Mouse (Mus musculus) liver, adult 2 months (tissue): Measurements from ENCODE around the gene Ciita.

Experiments
- CTCF ChIP-seq: fragments of 200-500 bp; IDR thresholded peaks from 2 replicates; pipeline ENCODE4 v1.5.1; 2011; ENCODE audit warnings: low read depth, low read length, control low read depth
- POLR2A ChIP-seq: fragments of 200-500 bp; IDR thresholded peaks from 2 replicates; pipeline ENCODE4 v1.6.1; 2011; ENCODE audit warnings: low read length, control low read depth; ENCODE audit not compliant: insufficient read depth; ENCODE audit errors: extremely low read depth

DNA sequence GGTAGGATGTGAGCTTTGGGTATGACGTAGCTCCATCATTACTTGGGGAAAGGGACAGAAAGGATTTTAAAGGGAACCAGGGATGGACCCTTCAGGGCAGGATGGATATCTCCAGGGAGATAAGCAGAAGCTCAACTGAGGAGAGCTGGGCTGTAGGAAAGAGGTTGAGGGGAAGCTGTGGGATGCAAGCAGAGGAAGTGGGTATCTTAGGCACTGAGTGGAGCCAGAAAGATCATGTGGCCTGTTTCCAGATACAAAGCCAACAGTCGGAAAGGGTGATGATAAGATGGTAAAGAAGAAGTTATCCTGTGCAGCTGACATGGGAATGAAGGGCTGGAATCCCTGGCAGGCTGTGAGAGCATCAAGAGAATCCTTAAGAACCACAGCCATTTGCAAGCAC, 18.7 kb upstream of the Ciita start:
- no peak for TF ChIP-seq POLR2A
- TF ChIP-seq CTCF = no peak
